Mouse (Mus musculus) WW6 (cell line): Measurements from ENCODE around the gene Pced1a.

Experiments used
- DNase-seq: peaks from one replicate; pipeline ENCODE4 v3.0.0-alpha.2; 2013; ENCODE audit warnings: low read depth, low spot score

The Pced1a gene

GRCm38 (mm10) chr2:130436769-130437168 lies 12.3 kb upstream of the Pced1a start:
- DNase-seq: no peak

DNA sequence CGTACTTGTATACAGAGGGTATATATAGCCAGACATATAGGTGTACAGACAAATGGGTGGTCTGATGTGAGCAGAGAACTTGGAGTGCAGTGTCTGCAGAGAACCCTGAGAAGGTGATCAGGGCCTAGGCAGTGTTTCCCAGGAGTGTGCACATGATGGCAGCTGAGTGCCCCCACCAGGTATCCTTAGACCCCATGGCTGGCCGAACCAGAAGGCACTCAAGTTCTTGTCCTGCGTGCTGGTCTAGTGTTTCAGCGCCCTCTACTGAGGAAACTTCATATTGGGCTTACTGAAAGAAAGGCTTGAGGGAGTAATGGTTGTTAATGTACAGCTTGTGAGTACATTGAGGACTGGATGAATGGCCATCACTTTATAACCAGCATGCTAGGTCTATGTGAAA lies 8.7 kb upstream of the Pced1a start:
- no peak for DNase-seq

GRCm38 (mm10) chr2:130432157-130432556 lies 7.7 kb upstream of the Pced1a start:
- no peak for DNase-seq

GRCm38 (mm10) chr2:130430484-130430883 lies 6.0 kb upstream of the Pced1a start:
- no peak for DNase-seq

- no peak for DNase-seq
These were observed 5.3 kb upstream of the Pced1a start for GRCm38 (mm10) chr2:130429851-130430250.

DNA sequence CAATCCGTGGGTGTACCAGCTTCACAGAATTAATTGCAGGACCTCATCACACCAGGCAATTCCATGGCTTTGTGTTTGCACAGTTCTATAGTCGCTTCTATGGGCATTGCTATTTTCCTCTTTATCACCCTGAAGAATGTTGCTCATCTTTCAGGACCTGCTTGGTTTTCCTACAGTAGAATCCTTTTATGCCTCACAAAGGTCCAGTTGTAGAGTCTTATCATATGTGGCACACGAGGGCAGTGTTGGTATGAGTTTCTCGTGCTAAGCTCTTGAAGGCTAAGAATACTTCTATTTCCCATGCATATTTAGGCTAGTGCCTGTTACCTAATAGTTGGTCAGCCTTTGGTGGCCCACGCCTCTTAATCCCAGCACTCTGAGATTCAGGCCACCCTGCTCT lies 611 bp upstream of the Pced1a start:
- DNase-seq: no peak

GRCm38 (mm10) chr2:130423397-130424125 lies 940 bp downstream of the Pced1a start:
- peak; percentile 34 for DNase-seq

DNA sequence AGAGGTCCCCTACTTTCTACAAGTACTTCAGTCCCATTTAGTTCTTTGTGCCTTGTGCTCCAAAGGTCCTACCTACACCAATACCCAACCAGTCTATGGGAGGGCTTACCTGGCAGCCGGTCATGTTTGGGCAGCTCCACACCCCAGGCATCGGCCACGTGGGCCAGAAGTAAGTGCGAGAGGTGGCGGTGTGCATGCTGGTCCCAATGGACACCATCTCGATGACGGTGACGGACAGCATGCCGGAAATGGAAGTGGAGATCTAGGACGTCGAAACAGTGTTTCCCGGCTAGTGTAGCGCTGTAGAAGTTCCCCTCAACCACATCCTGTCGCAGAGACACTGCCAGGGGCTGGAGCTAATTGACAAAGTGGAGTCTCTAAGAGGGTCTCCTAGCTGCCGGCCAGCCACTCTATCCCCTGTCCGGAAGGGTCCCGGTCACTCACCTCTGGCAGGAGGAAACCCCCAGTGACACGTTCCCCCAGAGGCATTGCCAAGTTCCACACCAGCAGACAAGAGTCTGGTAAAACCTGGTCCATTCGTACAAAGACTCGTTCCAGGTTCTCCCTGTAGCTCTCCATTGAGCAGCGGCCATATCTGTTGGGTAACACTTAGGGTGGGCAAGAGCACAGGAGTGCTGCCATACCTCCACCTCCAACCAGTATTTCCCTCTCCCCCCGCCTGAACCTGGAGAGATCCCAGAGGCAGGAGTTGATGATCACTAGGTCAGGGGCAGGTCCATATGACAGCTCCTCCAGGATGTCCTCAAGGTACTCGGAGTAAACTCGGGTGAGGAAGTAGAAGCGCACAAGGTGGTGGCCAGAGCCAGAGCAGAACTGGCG lies 2.5 kb downstream of the Pced1a start:
- no peak for DNase-seq

- DNase-seq: no peak
These were observed 10.2 kb downstream of the Pced1a start for GRCm38 (mm10) chr2:130414094-130414856.

DNA sequence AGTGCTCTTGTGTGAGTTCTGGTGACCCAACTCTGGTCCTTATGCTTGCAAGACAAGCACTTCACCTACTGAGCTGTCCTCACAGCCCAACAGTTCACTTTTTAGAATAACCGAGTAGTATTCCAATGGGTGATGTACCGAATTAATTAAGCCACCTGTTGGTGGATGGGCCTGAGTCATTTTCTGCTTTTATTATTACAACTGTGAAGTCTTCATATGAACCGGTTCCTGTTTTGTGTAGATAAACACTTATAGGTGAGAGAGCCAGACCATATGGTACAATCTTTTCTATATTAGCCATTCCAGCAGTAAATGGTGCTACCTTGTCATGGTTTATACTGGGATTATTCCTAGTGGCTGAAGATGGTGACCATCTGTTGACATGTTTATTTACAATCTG lies 11.7 kb downstream of the Pced1a start:
- no peak for DNase-seq

DNA sequence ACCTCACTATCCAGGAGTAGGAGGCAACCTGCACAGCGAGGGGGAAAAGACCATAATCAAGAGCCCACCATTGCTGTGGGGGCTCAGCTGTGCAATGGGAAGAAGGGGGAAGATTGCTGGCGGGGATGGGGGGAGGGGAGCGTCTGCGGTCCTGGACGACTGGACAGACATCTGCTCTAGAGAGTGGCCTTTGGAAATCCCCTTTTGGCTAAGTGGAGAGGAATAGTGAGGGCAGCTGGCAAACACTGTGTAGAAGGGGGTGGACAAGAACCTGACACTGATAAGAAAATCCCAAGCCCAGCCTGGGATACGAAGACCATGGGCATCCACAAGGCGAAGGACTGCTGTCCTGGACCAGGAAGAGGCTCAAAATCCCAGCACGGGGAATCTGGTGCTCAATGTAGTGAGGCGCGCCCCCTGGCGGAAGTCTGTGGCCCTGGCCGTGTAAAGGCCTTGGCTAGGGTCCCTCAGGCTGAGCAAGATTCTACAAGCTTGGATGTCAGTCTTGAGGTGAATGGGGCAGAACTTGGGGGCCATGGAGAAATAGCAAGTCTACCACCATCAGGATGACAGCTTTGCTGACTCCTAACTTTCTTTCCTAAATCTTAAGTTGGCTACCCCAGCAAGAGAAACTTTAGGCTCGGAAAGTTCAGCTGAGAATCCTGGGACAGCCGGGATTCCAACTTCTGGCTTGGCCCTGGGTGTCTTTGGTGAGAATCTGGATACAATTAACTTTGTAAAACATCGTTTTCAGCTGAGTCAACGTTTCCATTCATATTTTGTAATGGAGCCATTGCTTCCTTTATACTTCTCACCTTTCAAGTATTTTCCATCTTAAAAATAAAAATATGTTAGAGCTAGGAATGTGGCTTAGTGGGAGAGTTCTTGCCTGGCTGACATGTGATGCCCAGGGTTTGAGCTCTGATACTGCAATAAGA lies 12.7 kb downstream of the Pced1a start:
- no peak for DNase-seq

GRCm38 (mm10) chr2:130408194-130408593 lies 16.3 kb downstream of the Pced1a start:
- DNase-seq: no peak

- no peak for DNase-seq
These were observed 18.3 kb downstream of the Pced1a start, which contains the start of gene Tmem239 for GRCm38 (mm10) chr2:130406178-130406577. Tmem239 (plus strand) TSS chr2:130406478.

DNA sequence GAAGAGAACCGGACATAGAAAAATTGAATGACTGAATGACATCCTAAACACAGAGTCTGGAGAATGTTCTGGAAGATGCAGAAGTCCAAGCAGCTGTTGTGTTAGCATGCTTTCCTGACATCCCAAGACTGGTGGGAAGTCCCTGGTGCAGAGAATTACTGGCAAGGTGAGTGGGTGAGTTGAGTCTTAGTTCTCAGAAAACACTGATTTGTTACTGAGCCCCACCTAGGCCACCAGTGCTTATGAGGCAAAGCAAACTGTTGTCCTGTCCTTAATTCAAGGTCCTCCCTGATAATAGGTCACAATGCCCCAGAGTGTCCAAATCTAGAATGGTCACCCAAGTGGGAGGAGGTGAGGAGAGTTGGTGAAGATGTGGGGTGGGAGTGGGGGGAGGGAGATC lies 19.6 kb downstream of the Pced1a start, which contains the start of the genes Gm28372 and 1700020A23Rik:
TSS of gene Gm28372 (plus strand) at position 301 of the 400 bp plus-strand sequence.
TSS of gene 1700020A23Rik (plus strand) at position 321 of the 400 bp plus-strand sequence.
- no peak for DNase-seq

DNA sequence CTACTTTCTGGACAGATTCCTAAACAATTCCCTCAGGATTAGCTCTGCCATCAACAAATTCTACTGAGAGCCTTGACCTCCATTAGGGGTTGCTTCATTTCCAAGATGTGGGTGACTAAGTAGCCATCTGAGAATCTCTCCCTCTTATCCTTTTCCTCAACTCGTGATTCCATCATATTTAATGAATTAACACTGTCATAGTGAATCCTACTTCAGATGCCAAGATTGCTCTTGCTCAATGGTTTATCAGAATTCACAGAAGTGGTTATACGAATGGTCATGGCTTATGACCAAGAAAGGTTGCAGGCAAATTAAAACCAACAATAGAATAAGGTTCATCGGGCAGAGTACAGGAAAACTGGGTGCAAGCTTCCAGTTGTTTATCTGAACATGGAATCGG lies 22.6 kb downstream of the Pced1a start:
- DNase-seq: no peak

DNA sequence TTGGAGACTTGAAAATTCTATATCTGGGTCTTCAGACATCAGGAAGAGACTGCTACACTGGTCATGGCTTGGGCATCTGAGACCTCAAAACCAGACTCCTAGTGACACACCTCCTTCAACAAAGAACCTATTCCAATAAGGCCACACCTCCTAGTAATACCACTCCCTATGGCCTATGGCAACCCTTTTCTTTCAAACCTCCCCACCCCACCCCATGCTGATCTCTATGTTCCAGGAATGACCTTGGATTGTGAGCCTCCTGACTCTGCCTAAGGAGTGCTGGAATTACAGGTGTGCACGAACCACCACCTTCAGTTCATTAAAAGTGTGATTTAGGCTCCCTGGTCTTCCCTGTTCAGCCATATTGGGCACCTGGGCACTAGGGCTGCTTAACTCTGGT lies 24.5 kb downstream of the Pced1a start:
- DNase-seq: no peak

DNA sequence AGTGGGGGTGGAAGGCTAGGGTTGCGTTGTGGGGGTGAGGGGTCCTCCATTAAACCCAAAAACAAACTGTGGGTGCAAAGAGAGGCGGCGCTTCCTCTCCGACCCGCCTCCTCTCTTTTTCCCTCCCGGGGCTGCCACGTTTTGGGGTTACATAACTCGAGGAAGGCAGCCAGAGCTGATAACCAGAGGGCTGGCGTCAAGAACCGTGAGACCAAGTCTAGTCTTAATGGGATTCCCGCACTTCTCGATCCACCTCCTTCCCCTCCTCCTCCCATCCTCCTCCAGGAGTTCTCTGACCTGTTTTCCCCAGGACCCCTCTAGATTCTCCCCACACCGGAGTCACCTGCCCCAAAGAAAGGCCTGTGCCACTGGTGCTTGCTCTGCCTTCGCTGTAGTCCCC lies 26.4 kb downstream of the Pced1a start:
- DNase-seq: no peak

- DNase-seq: no peak
These were observed 27.1 kb downstream of the Pced1a start, which contains the start of gene Cpxm1 for GRCm38 (mm10) chr2:130397186-130397985. Cpxm1 (minus strand) TSS chr2:130397574.

DNA sequence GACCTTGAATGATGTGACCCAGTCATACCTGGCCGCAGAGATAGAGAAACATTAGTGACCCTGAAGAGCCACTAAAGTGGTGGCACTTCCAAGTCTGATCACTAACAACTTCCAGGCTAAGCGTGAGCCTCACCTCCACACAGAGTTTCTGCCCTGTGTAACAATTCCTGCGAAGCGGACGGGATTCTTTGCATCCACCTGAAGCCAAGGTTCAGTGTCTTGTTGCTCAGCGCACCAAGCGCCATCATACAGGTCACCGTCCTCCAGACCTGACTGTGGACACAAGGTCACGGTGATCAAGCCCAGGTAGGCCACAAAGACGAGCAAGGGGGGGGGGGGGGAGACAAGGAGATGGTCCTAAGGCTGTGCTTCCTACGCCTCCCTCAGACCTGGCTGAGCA lies 28.8 kb downstream of the Pced1a start:
- DNase-seq: no peak

DNA sequence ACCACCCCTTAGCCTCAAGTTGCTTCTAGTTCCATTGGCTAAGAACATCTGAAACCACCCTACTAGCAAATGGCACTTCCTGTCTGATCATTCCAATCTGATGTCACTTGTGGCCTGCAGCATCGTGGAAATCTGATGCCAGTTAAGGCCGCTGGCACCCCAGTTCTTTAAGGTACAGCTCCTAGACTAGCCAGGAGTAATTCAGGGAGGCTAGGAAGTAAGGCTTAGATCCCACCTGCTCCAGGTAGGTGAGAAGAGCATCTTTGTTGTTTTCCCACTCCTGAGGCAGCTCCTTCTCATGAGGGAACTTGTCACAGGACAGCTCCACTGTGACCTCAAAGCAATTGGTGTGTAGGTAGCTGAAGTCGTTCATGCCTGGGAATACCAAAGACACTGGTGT lies 31.7 kb downstream of the Pced1a start:
- no peak for DNase-seq
